Mouse (Mus musculus): Measurements from ENCODE around the gene Cdh24.

The Cdh24 gene

GRCm38 (mm10) chr14:54641305-54641969, at the start of gene Cdh24:
Gene Cdh24, minus strand, starts transcription at chr14:54641364.
- 1% methylated on average over 49 of the region's 52 CpGs for WGBS

- WGBS, result 2% methylated on average over 8 of the region's 8 CpGs
These were observed 46.1 kb upstream of the Cdh24 start for GRCm38 (mm10) chr14:54687251-54687650.

DNA sequence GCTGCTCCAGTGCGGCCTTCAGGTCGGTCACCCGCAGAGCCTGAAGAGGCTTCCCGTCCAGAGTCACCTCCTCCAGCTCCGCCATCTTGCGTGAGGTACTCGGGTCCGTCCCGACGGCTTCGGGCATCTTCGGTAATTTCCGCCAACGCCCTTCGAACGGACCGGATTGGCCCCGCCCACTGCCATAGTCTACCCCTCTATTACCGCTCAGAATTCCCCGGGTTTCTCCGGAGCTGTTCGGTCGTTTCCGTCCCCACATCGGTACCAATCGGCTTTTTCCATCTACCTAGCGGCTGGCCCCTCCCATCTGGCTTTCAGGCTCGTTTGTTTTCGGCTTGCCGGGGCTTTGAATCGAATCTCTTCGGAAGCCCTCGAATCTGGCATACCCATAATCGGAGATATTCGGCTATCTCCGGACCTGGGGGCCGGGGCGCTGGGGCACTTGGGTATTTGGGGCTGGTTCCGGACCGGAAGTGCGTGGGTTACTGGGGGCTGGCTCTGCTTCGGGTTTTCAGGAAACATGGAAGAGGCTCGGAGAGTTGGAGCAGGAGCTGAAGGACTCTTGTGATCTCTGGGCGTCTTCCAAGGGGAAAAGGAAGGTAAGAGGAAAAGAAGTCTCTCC, 45.5 kb upstream of the Cdh24 start, which contains the start of gene Acin1:
TSS of gene Acin1 (minus strand) at position 410 of the 622 bp plus-strand sequence.
- under 1% methylated on average over 44 of the region's 44 CpGs for WGBS

DNA sequence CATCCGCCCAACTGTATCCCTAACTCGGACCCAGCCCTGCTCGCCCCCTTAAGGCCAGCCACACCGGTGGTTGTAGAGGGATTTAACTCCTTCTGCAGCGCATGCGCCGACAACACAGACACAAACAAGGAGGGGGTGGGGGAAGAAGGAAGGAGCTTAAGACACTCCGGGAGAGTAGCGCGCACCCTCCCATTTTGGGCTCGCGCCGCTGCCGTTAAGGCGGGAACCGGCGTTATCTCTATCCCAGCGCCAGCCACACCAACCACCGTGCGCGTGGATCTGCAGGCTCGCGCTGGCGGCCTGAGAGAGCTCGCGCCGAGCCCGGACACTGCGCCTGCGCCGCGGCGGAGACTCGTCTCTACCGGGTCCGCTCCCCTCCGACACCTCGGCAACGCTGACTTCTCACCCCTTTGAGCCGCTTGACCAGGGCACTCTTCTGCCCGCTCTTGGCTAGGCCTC, 44.9 kb upstream of the Cdh24 start, which contains the start of gene 1700123O20Rik:
TSS of gene 1700123O20Rik (plus strand) at position 154 of the 459 bp plus-strand sequence.
- 1% methylated on average over 41 of the region's 41 CpGs for WGBS

- WGBS, result 3% methylated on average over 8 of the region's 8 CpGs
These were observed 44.3 kb upstream of the Cdh24 start for GRCm38 (mm10) chr14:54685471-54685870.

DNA sequence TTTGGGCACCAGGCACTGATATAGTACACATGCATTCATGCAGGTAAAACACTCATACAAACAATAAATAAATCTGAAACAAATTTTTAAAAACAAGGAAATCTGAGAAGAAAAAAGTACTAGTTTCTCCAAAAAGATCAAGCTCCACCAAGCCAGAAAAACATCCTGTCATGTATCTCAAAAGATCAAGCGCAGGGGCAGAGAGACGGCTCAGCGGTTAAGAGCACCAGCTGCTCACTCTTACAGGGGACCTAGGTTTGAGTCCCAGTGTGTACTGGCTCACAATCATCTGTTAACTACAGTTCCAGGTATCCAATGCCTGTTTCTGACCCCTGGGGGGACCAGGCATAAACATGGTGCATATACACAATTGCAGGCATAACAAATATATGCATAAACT, 41.2 kb upstream of the Cdh24 start:
- 68% methylated on average over 3 of the region's 3 CpGs for WGBS

DNA sequence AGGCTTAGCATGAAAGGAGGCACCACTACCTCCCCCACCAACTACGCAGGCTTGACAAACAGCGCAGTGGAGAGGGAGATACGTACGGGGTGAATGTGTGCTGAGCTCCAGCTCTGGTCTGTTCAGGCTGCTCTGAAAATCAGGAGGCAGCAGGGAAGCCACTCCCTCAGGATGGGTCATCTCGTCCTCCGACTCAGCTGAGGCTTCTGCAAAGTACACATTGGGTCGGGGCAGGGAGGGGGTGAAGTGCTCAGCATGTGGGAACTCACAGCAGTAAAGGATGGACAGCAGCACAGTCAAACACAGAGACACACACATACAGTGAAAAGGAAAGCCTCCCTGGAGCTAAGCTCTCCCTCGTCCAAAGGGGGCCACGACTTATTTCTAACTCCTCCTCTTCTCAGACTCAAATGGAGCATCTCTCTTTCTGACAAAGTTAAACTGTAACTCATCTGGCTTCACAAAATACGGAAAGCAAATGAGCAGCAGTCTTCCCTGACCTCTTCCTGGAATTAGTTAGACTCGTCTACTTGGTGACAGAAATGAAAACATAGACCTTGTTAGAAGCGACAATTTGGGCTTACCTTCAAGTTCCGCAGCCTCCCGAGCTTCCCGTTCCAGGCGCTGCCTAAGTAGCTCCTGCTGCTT, 37.6 kb upstream of the Cdh24 start:
- WGBS, result 84% methylated on average over 16 of the region's 16 CpGs

DNA sequence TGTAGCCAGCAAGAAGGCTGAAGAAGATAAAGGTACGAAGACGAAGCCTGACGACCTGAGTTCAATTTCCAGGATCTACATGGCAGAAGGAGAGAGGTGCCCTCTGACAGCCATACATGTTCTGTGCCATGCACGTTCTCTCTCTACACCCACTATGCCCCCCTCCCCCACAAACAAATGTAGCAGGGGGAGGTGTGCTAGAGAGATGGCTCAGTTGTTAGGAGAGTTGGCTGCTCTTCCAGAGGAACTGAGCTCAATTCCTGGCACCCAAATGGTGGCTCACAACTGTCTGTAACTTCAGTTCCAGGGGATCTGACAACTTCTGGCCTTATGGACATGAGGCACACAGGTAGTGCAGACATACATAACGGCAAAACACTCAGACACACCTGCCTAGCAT, 35.1 kb upstream of the Cdh24 start:
- 61% methylated on average over 5 of the region's 5 CpGs for WGBS

DNA sequence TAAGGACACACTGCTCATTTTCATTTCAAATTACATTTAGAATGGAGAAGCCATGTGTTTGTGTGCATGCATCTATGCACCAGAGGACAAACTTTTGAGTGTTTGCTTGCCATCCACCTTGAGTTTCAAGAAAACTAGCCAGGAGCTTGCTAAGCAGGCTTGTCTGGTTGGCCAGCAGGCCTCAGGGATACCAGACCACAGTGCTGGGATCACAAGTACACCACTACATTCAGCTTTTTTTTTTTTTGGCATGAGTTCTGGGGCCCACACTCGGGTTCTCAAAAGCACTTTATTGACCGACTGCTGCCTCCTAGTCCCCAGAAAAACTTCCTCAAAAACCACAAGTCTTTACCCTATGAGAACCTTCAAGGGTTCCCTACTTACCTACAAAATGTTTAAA, 33.2 kb upstream of the Cdh24 start:
- WGBS, result 42% methylated on average over 2 of the region's 2 CpGs

DNA sequence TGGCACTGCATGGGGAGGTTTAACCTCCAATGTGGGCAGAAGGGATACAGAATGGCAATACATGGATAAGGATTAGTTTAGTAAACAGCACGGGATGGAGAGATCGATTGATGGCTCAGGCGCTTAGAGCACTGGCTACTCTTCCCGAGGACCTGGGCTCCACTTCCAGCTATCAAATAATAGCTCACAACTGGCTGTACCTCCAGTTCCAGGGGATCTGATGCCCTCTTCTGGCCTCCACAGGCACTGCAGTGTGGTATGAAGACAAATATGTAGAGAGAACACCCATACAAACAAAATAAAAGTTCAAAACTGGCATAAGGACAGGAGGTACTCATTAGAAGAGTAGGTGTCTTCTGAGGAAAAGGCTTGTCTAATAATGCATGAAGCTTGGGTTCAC, 28.2 kb upstream of the Cdh24 start:
- 77% methylated on average over 4 of the region's 4 CpGs for WGBS

DNA sequence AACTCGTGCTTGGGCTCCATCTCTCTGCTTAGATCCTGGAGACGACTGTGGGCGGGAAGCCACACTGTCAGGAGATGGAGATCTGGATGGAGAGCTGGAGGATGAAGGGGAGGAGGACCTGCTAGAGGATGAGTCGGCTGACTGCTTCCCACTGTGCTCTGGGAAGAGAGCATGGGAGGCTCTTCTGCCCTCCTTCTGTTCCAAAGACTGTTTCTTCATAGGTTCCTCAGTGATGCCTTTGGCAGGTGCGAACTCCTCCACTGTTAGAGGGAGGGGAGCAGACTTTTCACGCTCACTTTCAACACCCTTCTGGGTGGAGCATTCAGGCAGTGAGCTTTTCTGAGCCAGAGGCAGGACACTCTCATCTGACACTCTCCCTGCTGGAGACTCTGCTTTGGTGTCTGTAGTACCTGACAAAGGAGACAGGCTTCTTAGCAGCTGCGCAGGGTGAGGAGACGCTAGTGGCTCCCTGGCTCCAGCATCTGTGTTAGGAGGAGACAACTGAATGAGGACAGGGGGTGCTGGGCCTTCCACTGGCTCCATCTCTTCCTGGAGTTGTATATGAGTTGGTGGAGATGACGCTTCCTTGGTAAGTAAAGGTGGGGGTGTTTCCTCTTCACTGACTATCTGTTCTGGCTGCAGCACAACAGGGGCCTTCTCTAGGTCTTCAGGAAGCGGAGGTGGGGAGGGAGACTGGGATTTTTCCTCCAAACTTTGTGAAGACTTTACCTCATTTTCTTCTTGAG, 23.5 kb upstream of the Cdh24 start:
- WGBS, result 58% methylated on average over 10 of the region's 10 CpGs

GRCm38 (mm10) chr14:54660009-54660408, 18.8 kb upstream of the Cdh24 start:
- 72% methylated on average over 2 of the region's 2 CpGs for WGBS

GRCm38 (mm10) chr14:54653496-54653895, 12.3 kb upstream of the Cdh24 start:
- WGBS, result 2% methylated on average over 12 of the region's 12 CpGs

- 3% methylated on average over 7 of the region's 7 CpGs for WGBS
These were observed 11.6 kb upstream of the Cdh24 start for GRCm38 (mm10) chr14:54652787-54653186.

- WGBS, result 73% methylated on average over 4 of the region's 4 CpGs
These were observed 10.4 kb upstream of the Cdh24 start for GRCm38 (mm10) chr14:54651556-54651955.

DNA sequence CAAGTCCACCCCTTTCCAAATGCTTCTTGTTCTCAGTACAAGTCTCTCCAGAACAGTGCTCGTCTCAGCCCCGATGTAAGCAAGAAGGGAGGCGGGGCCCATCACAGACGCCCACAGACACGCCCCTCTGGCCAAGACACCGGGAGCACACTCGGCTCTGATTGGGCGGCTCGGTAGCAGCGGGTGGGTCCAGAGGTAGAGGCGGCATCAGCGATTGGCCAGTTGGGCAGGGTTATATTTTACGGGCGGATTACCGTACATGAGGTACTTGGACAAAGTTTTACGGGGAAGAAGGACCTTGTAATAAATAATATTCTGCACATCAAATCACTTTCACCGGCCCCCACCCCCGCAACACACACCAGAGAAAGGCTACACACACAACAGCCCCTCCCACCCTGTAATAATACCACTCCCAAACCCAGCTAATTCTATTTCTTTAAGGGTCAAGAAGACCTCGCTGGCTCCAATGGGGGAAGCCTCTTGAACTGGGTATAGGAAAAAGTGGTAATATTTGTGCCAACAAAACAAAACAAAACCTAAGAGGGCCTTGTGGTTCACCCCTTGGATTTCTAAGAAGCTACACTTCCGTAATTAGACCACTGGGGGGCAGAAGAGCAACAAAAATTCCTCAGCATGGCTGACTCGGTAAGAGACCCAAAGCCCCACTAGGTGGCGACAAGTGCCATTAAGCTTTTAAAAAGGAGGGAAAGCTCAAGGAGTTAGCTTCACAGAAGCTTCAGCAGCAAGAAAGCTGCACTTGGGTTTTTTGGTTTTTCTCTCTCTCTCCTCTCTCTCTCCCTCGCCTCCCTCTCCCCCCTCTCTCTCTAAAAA, 9.7 kb upstream of the Cdh24 start:
- WGBS, result 51% methylated on average over 23 of the region's 23 CpGs

DNA sequence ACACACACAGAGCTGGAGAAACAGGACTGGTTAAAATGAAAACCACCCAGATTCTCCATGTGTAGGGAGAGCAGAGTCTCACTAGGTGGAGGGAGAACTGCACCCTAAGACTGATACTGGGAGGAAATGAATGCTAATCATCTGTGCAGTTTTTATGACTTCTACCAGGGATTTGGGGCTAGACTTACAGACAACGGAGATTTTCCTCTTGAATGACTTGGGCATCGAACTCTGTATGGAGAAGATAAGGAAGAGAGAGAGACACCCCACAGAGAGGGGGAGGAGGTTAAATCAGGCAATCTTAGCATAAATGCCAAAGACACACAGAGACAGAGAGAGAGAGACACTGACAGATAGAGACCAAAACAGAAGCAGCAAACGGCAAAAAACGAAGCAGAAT, 6.7 kb upstream of the Cdh24 start:
- 46% methylated on average over 4 of the region's 4 CpGs for WGBS

DNA sequence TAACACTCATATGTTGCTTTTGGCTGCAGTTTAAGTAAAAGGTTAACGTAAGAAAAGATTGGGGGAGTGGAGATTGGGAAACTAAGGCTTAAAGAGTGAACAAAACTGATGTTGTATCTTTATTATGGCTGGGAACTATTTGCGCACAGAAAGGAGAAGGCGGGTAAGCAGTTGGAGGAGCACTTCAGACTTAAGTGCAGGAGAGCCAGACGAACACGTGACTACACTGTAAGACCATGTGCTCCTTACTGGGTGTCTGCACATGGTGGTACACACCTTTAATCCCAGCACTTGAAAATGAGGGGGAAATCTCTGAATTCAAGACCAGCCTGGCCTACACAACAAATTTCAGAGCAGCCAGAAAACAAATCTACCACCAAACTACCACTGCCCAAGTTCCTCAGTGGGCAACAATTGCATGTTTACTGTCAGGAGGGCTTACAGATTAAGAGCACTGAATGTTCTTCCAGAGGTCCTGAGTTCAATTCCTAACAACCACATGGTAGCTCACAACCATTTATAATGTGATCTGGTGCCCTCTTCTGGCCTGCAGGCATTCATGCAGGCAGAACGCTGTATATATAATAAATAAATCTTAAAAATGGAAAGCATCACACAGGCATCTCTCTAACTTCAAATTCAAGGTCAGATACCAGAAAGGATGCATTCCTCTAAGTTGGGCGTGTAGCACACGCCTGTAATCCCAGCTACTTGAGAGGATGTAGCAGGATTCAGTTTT, 5.9 kb upstream of the Cdh24 start:
- 82% methylated on average over 8 of the region's 8 CpGs for WGBS

- 84% methylated on average over 17 of the region's 17 CpGs for WGBS
These were observed 5.3 kb upstream of the Cdh24 start for GRCm38 (mm10) chr14:54646455-54646854.

- WGBS, result 85% methylated on average over 9 of the region's 9 CpGs
These were observed 3.1 kb upstream of the Cdh24 start for GRCm38 (mm10) chr14:54644294-54644693.

Measured in cerebral cortex, adult 2 months (tissue).